Comparison of ENCODE assay signal across 8 mouse cellular contexts in genomic region chr2:69428116-69428515, GRCm38 (mm10). TPM values are rescaled to one million over a fixed set of nuclear protein-coding genes. Genes with fewer than 3 reads are reported as not detected.
DNase-seq lines count a peak whose midpoint lies in the region; ATAC-seq and TF ChIP-seq lines count a peak whose summit lies in the region.

No protein-coding gene starts in this region.

- no peak overlapping the region for H3K4me2 ChIP-seq in lung, embryonic 16.5 days (ENCODE audit: low read depth, low read length)

- H3K27me3 ChIP-seq in lung, embryonic 16.5 days (ENCODE audit: control insufficient read depth, insufficient read depth, low read depth, low read length) = no peaks in the 10 kb centered on the region

- peak; percentile 93 for TF ChIP-seq CTCF in layer of hippocampus, adult 2 months (conservative IDR thresholded peaks at IDR 0.05)

- H3K36me3 ChIP-seq in lung, embryonic 16.5 days (ENCODE audit: control insufficient read depth, insufficient read depth, low read length) = no peaks in the 10 kb centered on the region

- 0 out of 2 replicates have a peak, but pooled peaks have one; percentile 41 for ATAC-seq in lung, embryonic 16.5 days (ENCODE audit: low read depth)

- no peak overlapping the region for H3K9ac ChIP-seq in lung, embryonic 16.5 days (ENCODE audit: low read length)

- H3K4me1 ChIP-seq in lung, embryonic 16.5 days (replicated peaks; ENCODE audit: control insufficient read depth, insufficient read depth, low read length) = no peaks in the 10 kb centered on the region

- DNase-seq in CD8-positive naive resting alpha-beta T cell, adult 2 months (ENCODE audit: low read depth in 2 of 2, low spot score in 2 of 2) = peak; percentile 1 to 15
- peak; percentile 9 for DNase-seq in adrenal gland, adult 8-10 months
- DNase-seq in embryo, embryonic 11.5 days (ENCODE audit: low read depth, low spot score) = peak; percentile 57
- peak; percentile 64 to 82 for DNase-seq in heart, postnatal 14 days
- DNase-seq in layer of hippocampus, adult 2 months (ENCODE audit: low spot score in 2 of 2) = peak; percentile 54 to 83
- DNase-seq in ovary, postnatal 14 days (ENCODE audit: low spot score) = peak; percentile 64
- DNase-seq in urinary bladder, postnatal 14 days (ENCODE audit: low spot score) = peak; percentile 83

- no peaks in the 10 kb centered on the region for H3K9me3 ChIP-seq in lung, embryonic 16.5 days (ENCODE audit: control insufficient read depth, low read length)

- 31% methylated on average over 3 of the region's 3 CpGs for WGBS in lung, embryonic 16.5 days

- H3K27ac ChIP-seq in layer of hippocampus, adult 2 months = no peak overlapping the region
- no peak overlapping the region for H3K27ac ChIP-seq in lung, embryonic 16.5 days (ENCODE audit: low read length)

- intact Hi-C loops in heart, postnatal 14 days (cut with DNase I) = loop anchor here (1.0 to 2.0 kb wide), 3 partner anchors 151 to 865 kb away; no protein-coding TSS in a partner anchor

- no peak overlapping the region for H3K4me3 ChIP-seq in layer of hippocampus, adult 2 months
- H3K4me3 ChIP-seq in lung, embryonic 16.5 days (ENCODE audit: low read length) = no peak overlapping the region

RNA-seq across cellular contexts. Expression of gene Dhrs9, which starts 47.9 kb away (rescaled TPM):
- 1 to 10 TPM in 2 of 4 experiments, under 1 TPM in 2; 0.12 to 1.7 (median 0.73) TPM for total RNA-seq in adrenal gland, adult 8-10 months (2022)
- total RNA-seq in heart, postnatal 14 days (2021) = under 1 TPM; 0.39 to 0.91 TPM
- total RNA-seq in layer of hippocampus, adult 2 months (2021) = not detected
- polyA plus RNA-seq in lung, embryonic 16.5 days (2015; fragmentation: Nextera tagmentation; extraction: Ambion mirVana) = 0.04 and 0.08 TPM in 2 replicates

Comparison
In these comparisons a context has a peak if more than half of its experiments do, and no peak if none do; other contexts are left out.
1. DNase-seq: peak in every context shown above with its lines; median percentile 83 in urinary bladder, postnatal 14 days; 73 in heart, postnatal 14 days; 68 in layer of hippocampus, adult 2 months; 64 in ovary, postnatal 14 days; 57 in embryo, embryonic 11.5 days; 9 in adrenal gland, adult 8-10 months; 8 in CD8-positive naive resting alpha-beta T cell, adult 2 months.